Mouse (Mus musculus) embryonic fibroblast, embryonic 13.5 days (primary cell): ENCODE measurements at regions not wholly inside any gene's neighbourhood (a gene's known extent, or its start where the extent isn't known, plus 50 kb on each side); places are given as distances from the start of the nearest gene placed in this dataset.

Experiments used
- CTCF ChIP-seq: IDR thresholded peaks from 2 replicates; pipeline ENCODE4 v1.5.1; 2011; ENCODE audit warnings: mild to moderate bottlenecking, control low read depth, low read length, moderate library complexity, borderline replicate concordance; ENCODE audit not compliant: insufficient read depth
- POLR2A ChIP-seq: IDR thresholded peaks from 2 replicates; pipeline ENCODE4 v1.6.1; 2011; ENCODE audit warnings: low read depth, mild to moderate bottlenecking, control low read depth, low read length, moderate library complexity

DNA sequence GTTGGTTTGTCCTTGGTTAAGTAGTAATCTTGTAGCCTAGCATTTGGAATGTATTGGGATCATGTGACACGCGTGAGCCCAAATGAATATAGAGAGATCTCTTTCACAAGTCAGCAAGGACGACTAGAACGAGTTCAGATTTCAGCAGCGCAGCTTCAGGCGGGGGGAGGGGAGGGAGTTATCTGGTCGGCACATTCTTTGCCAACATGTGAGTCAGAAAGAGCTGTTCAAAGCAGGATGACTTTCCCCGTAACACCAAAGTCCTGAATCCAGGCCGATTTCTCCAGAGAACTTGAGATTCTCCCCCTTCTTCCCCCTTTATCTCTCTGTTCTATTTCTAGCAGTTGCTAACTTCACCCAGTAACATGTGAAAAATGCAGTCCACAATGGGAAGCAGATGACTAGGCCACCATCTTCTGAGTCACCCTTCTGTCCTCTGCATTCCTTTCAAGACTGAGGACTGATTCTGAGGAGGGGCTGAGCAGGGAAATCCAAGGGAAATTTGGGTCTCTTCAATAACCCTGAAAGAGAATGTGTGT lies 155.1 kb downstream of the En1 start:
- no peak for TF ChIP-seq CTCF
- TF ChIP-seq POLR2A = no peak; the same call in 1 of the 2 replicates
